Comparison of ENCODE assay signal across 15 mouse cellular contexts in the genomic region with DNA sequence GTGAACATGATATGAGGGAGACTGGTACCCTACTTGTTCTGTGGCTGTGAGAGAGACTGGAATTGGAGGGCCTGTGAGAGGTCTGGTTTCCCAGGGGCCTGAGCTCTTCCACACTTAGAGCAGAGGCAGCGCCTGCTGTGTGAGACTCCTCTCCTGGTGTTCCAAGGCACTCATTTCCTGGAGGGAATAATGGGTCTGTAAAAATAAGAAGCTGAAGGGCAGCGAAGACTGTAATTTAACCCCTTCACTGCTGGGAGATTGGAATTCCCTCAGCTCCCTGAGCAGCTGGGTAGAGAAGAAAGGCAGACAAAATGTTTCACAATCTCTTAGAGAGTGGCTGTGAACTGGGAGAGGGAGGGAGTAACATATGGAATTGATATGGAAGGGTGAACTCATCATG. TPM values are rescaled to one million over a fixed set of nuclear protein-coding genes. Genes with fewer than 3 reads are reported as not detected.
DNase-seq lines count a peak whose midpoint lies in the region; ATAC-seq lines count a peak whose summit lies in the region.
"Had no signal": no experiment of that assay in that cellular context is flagged by ENCODE, and none has a peak within 500 bp of the region (broad histone marks: within the 10 kb centered on the region; RNA-seq: fewer than 3 reads in every experiment).

No protein-coding gene starts in this region.

- no peak overlapping the region for H3K4me3 ChIP-seq in midbrain, embryonic 15.5 days
- no peak overlapping the region for H3K4me3 ChIP-seq in midbrain, embryonic 11.5 days (ENCODE audit: low read depth, low read length)
- no peak overlapping the region for H3K4me3 ChIP-seq in forebrain, embryonic 12.5 days (replicated peaks)
- no peak overlapping the region for H3K4me3 ChIP-seq in limb, embryonic 10.5 days
- no peak overlapping the region for H3K4me3 ChIP-seq in heart, embryonic 11.5 days (ENCODE audit: low read depth, low read length)
- H3K4me3 ChIP-seq: heart, embryonic 15.5 days; intestine, embryonic 15.5 days; liver, embryonic 15.5 days; midbrain, embryonic 10.5 days had no signal

- no peaks in the 10 kb centered on the region for H3K27me3 ChIP-seq in midbrain, embryonic 15.5 days (replicated peaks)
- H3K27me3 ChIP-seq in midbrain, embryonic 11.5 days (ENCODE audit: control insufficient read depth, insufficient read depth, low read length), result no peaks in the 10 kb centered on the region
- no peaks in the 10 kb centered on the region for H3K27me3 ChIP-seq in forebrain, embryonic 12.5 days
- H3K27me3 ChIP-seq in limb, embryonic 10.5 days (ENCODE audit: low read depth, poor library complexity, severe bottlenecking), result peaks cover 1% of the 10 kb centered on the region; the same call in 1 of the 2 replicates
- H3K27me3 ChIP-seq in heart, embryonic 11.5 days (ENCODE audit: control insufficient read depth, insufficient read depth, low read length), result no peaks in the 10 kb centered on the region
- H3K27me3 ChIP-seq: heart, embryonic 15.5 days; intestine, embryonic 15.5 days had no signal

- no peak for ATAC-seq in midbrain, embryonic 15.5 days (replicated peaks)
- ATAC-seq in midbrain, embryonic 11.5 days (ENCODE audit: low FRiP score), result no peak
- ATAC-seq in forebrain, embryonic 12.5 days (ENCODE audit: low FRiP score), result no peak
- ATAC-seq in heart, embryonic 11.5 days (replicated peaks; ENCODE audit: insufficient number of reproducible peaks, low FRiP score, low TSS enrichment), result no peak
- ATAC-seq: intestine, embryonic 15.5 days had no signal

- no peak for DNase-seq in midbrain, embryonic 11.5 days (ENCODE audit: low spot score, missing footprints)
- DNase-seq in limb, embryonic 10.5 days (ENCODE audit: low spot score), result peak; percentile 38
- no peak for DNase-seq in layer of hippocampus, adult 11-12 months (ENCODE audit: low spot score)
- no peak for DNase-seq in kidney, adult 9 months
- DNase-seq: adrenal gland, postnatal 36 days; lung, postnatal 14 days; right cerebral cortex, adult 18-20 months had no signal

- no peak overlapping the region for H3K4me2 ChIP-seq in midbrain, embryonic 15.5 days
- no peak overlapping the region for H3K4me2 ChIP-seq in midbrain, embryonic 11.5 days
- no peak overlapping the region for H3K4me2 ChIP-seq in forebrain, embryonic 12.5 days
- no peak overlapping the region for H3K4me2 ChIP-seq in heart, embryonic 11.5 days
- H3K4me2 ChIP-seq: heart, embryonic 15.5 days; intestine, embryonic 15.5 days; liver, embryonic 15.5 days had no signal

- no peaks in the 10 kb centered on the region for H3K9me3 ChIP-seq in midbrain, embryonic 15.5 days
- H3K9me3 ChIP-seq in midbrain, embryonic 11.5 days (ENCODE audit: control insufficient read depth, low read length), result no peaks in the 10 kb centered on the region
- no peaks in the 10 kb centered on the region for H3K9me3 ChIP-seq in forebrain, embryonic 12.5 days
- no peaks in the 10 kb centered on the region for H3K9me3 ChIP-seq in limb, embryonic 10.5 days (replicated peaks)
- no peaks in the 10 kb centered on the region for H3K9me3 ChIP-seq in heart, embryonic 11.5 days (replicated peaks; ENCODE audit: control insufficient read depth, low read length)
- H3K9me3 ChIP-seq: heart, embryonic 15.5 days; intestine, embryonic 15.5 days; liver, embryonic 15.5 days; midbrain, embryonic 10.5 days had no signal

- 12% methylated on average over 2 of the region's 2 CpGs for WGBS in midbrain, embryonic 15.5 days
- WGBS in midbrain, embryonic 11.5 days, result 21% methylated on average over 2 of the region's 2 CpGs
- WGBS in forebrain, embryonic 12.5 days, result 2% methylated on average over 2 of the region's 2 CpGs
- 2% methylated on average over 2 of the region's 2 CpGs for WGBS in limb, embryonic 10.5 days
- WGBS in heart, embryonic 11.5 days (ENCODE audit: insufficient replicate concordance), result 11% methylated on average over 2 of the region's 2 CpGs

- no peaks in the 10 kb centered on the region for H3K36me3 ChIP-seq in midbrain, embryonic 15.5 days (replicated peaks)
- H3K36me3 ChIP-seq in midbrain, embryonic 11.5 days (ENCODE audit: control insufficient read depth, insufficient read depth, low read length), result no peaks in the 10 kb centered on the region
- peaks cover 3% of the 10 kb centered on the region; the same call in 1 of the 2 replicates for H3K36me3 ChIP-seq in forebrain, embryonic 12.5 days (replicated peaks)
- H3K36me3 ChIP-seq in limb, embryonic 10.5 days, result no peaks in the 10 kb centered on the region
- H3K36me3 ChIP-seq in heart, embryonic 11.5 days (ENCODE audit: control insufficient read depth, insufficient read depth, low read length), result no peaks in the 10 kb centered on the region
- H3K36me3 ChIP-seq: heart, embryonic 15.5 days; intestine, embryonic 15.5 days; liver, embryonic 15.5 days had no signal

- H3K4me1 ChIP-seq in midbrain, embryonic 15.5 days, result 0 out of 2 replicates have a peak, but pooled peaks cover 3% of the 10 kb centered on the region
- no peaks in the 10 kb centered on the region; the same call in 1 of the 2 replicates for H3K4me1 ChIP-seq in midbrain, embryonic 11.5 days (ENCODE audit: control insufficient read depth, insufficient read depth, low read length)
- H3K4me1 ChIP-seq in forebrain, embryonic 12.5 days, result peaks cover 19% of the 10 kb centered on the region
- peaks cover 19% of the 10 kb centered on the region for H3K4me1 ChIP-seq in limb, embryonic 10.5 days
- no peaks in the 10 kb centered on the region for H3K4me1 ChIP-seq in heart, embryonic 11.5 days (ENCODE audit: control insufficient read depth, insufficient read depth, low read length)
- H3K4me1 ChIP-seq: heart, embryonic 15.5 days; intestine, embryonic 15.5 days; liver, embryonic 15.5 days had no signal

- 0 out of 2 replicates have a peak overlapping the region, but pooled peaks have one; percentile 9 for H3K27ac ChIP-seq in midbrain, embryonic 15.5 days
- no peak overlapping the region for H3K27ac ChIP-seq in midbrain, embryonic 11.5 days (ENCODE audit: low read depth, low read length)
- peak overlapping the region; percentile 83 for H3K27ac ChIP-seq in forebrain, embryonic 12.5 days
- peak overlapping the region; percentile 50; the same call in 1 of the 2 replicates for H3K27ac ChIP-seq in limb, embryonic 10.5 days
- H3K27ac ChIP-seq in heart, embryonic 11.5 days (ENCODE audit: low read depth, low read length), result no peak overlapping the region
- H3K27ac ChIP-seq: heart, embryonic 15.5 days; intestine, embryonic 15.5 days; kidney, postnatal 0 days; liver, embryonic 15.5 days; midbrain, embryonic 10.5 days had no signal

- peak overlapping the region; percentile 2; the same call in 1 of the 2 replicates for H3K9ac ChIP-seq in midbrain, embryonic 15.5 days
- H3K9ac ChIP-seq in midbrain, embryonic 11.5 days (ENCODE audit: low read length), result no peak overlapping the region
- no peak overlapping the region for H3K9ac ChIP-seq in forebrain, embryonic 12.5 days
- no peak overlapping the region for H3K9ac ChIP-seq in heart, embryonic 11.5 days (ENCODE audit: low read depth, low read length)
- H3K9ac ChIP-seq: heart, embryonic 15.5 days; intestine, embryonic 15.5 days; liver, embryonic 15.5 days had no signal

RNA-seq across cellular contexts. Expression of gene 5730455P16Rik, which starts 35.4 kb away (rescaled TPM):
- 33.9 and 37.4 TPM in 2 replicates for polyA plus RNA-seq in midbrain, embryonic 15.5 days (2015; fragmentation: Nextera tagmentation; extraction: Ambion mirVana)
- polyA plus RNA-seq in midbrain, embryonic 11.5 days (2014; fragmentation: Nextera tagmentation; extraction: Ambion mirVana), result 21.6 and 26.5 TPM in 2 replicates
- polyA plus RNA-seq in forebrain, embryonic 12.5 days (2016; fragmentation: Nextera tagmentation; extraction: Ambion mirVana), result 30.0 and 31.4 TPM in 2 replicates
- polyA plus RNA-seq in limb, embryonic 10.5 days (2016; fragmentation: Nextera tagmentation; extraction: Ambion mirVana), result 21.3 and 25.0 TPM in 2 replicates
- polyA plus RNA-seq in heart, embryonic 11.5 days (2014; fragmentation: Nextera tagmentation; extraction: Ambion mirVana), result 14.6 and 14.8 TPM in 2 replicates

RNA-seq across cellular contexts. Expression of gene Zfp207, which starts 40.6 kb away (rescaled TPM):
- 183 and 194 TPM in 2 replicates for polyA plus RNA-seq in midbrain, embryonic 15.5 days (2015; fragmentation: Nextera tagmentation; extraction: Ambion mirVana)
- polyA plus RNA-seq in midbrain, embryonic 11.5 days (2014; fragmentation: Nextera tagmentation; extraction: Ambion mirVana), result 338 and 371 TPM in 2 replicates
- polyA plus RNA-seq in forebrain, embryonic 12.5 days (2016; fragmentation: Nextera tagmentation; extraction: Ambion mirVana), result 296 and 310 TPM in 2 replicates
- polyA plus RNA-seq in limb, embryonic 10.5 days (2016; fragmentation: Nextera tagmentation; extraction: Ambion mirVana), result 295 and 314 TPM in 2 replicates
- 189 and 200 TPM in 2 replicates for polyA plus RNA-seq in heart, embryonic 11.5 days (2014; fragmentation: Nextera tagmentation; extraction: Ambion mirVana)

RNA-seq across cellular contexts. Expression of gene Rhbdl3, which starts 41.8 kb away (rescaled TPM):
- 9.2 and 10.8 TPM in 2 replicates for polyA plus RNA-seq in midbrain, embryonic 15.5 days (2015; fragmentation: Nextera tagmentation; extraction: Ambion mirVana)
- 14.9 and 15.2 TPM in 2 replicates for polyA plus RNA-seq in midbrain, embryonic 11.5 days (2014; fragmentation: Nextera tagmentation; extraction: Ambion mirVana)
- polyA plus RNA-seq in forebrain, embryonic 12.5 days (2016; fragmentation: Nextera tagmentation; extraction: Ambion mirVana), result 20.8 and 21.3 TPM in 2 replicates
- 0.34 and 0.85 TPM in 2 replicates for polyA plus RNA-seq in limb, embryonic 10.5 days (2016; fragmentation: Nextera tagmentation; extraction: Ambion mirVana)
- 0.27 and 0.35 TPM in 2 replicates for polyA plus RNA-seq in heart, embryonic 11.5 days (2014; fragmentation: Nextera tagmentation; extraction: Ambion mirVana)

Comparison
In these comparisons a context has a peak if more than half of its experiments do, and no peak if none do; other contexts are left out.
1. H3K27ac ChIP-seq: peak in midbrain, embryonic 15.5 days (single experiment), forebrain, embryonic 12.5 days (single experiment) and limb, embryonic 10.5 days (single experiment); none in midbrain, embryonic 11.5 days (single experiment) and heart, embryonic 11.5 days (single experiment).